Mouse (Mus musculus) kidney, adult 2 months (tissue): Measurements from ENCODE around the gene Phf20.

Experiments used
- CTCF ChIP-seq: fragments of 200-500 bp; conservative IDR thresholded peaks from 2 replicates; pipeline ENCODE4 v1.5.1; 2011; ENCODE audit warnings: low read depth, mild to moderate bottlenecking, control low read depth, low read length, moderate library complexity, mixed read lengths; ENCODE audit not compliant: insufficient read depth, insufficient read length
- POLR2A ChIP-seq: fragments of 200-500 bp; IDR thresholded peaks from one replicate; pipeline ENCODE4 v1.6.1; 2011; ENCODE audit warnings: low read depth, low read length, control low read depth

DNA sequence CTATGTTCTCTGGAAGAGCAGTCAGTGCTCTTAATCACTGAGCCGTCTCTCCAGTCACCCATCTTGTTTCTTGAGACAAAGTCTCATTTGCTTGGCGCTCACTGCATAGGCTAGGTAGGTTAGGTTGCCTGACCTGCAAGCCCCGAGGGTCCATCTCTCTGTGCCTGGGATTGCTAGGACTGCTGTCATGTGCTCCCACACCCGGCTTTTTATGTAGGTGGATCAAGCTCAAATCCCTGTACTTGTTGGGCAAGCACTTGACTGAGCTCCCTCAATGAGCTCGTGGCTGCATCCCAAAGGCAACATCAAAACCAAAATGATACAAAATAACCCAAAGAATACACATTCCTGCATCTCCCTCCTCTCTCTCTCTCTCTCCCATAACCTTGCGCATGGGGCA is 125.3 kb downstream of the Phf20 start:
- TF ChIP-seq CTCF, result no peak
- no peak for TF ChIP-seq POLR2A
